Mouse (Mus musculus) brown adipose tissue, adult 24 weeks (tissue): Measurements from ENCODE around the gene 2210017I01Rik. TPM values are rescaled to one million over a fixed set of nuclear protein-coding genes. Genes with fewer than 3 reads are reported as not detected.

ENCODE experiments used
- H3K27ac ChIP-seq: fragments of 200-500 bp; replicated peaks from 2 replicates; pipeline ENCODE4 v1.5.1; 2012; ENCODE audit warnings: low read depth, mild to moderate bottlenecking, low read length
- H3K4me1 ChIP-seq: fragments of 200-500 bp; 2 replicates; pipeline ENCODE4 v1.6.1; 2012; ENCODE audit warnings: low read length, mixed read lengths; ENCODE audit not compliant: control insufficient read depth, insufficient read depth, insufficient read length
- H3K4me3 ChIP-seq: fragments of 200-500 bp; 2 replicates; pipeline ENCODE4 v1.5.1; 2012; ENCODE audit warnings: low read depth, mild to moderate bottlenecking, low read length, moderate library complexity; ENCODE audit not compliant: insufficient read depth
- polyA plus RNA-seq: library from polyadenylated mRNA; stranded (reverse); fragments of >200 nt; gene quantifications from 2 replicates; pipeline ENCODE4 v1.2.4, GENCODE M21; 2012; ENCODE audit not compliant: missing spikeins, insufficient read depth, insufficient read length

Gene 2210017I01Rik
- polyA plus RNA-seq: not detected in 2 replicates

DNA sequence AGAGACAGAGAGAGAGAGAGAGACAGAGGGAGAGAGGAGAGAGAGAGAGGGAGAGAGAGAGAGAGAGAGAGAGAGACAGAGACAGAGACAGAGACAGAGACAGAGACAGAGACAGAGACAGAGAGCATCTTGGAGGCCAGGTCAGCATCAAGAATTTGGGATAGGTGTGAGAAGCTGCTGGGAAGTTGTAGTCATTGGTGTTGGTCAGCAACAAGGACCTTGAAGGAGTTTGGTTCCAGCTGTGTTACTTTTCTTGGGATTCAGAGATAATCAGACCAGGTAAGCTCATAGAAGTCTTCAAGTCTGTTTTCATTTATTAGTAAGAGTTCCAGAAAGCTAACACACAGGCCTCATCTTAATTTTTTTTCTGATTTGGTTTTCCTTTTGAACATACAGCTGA, at the start of gene 2210017I01Rik:
TSS of gene 2210017I01Rik (minus strand) at position 101 of the 400 bp plus-strand sequence.
- no peak within 1 kb of the TSS for H3K4me3 ChIP-seq
- no peaks in the 10 kb centered on the region for H3K4me1 ChIP-seq
- H3K27ac ChIP-seq: no peak within 1 kb of the TSS

DNA sequence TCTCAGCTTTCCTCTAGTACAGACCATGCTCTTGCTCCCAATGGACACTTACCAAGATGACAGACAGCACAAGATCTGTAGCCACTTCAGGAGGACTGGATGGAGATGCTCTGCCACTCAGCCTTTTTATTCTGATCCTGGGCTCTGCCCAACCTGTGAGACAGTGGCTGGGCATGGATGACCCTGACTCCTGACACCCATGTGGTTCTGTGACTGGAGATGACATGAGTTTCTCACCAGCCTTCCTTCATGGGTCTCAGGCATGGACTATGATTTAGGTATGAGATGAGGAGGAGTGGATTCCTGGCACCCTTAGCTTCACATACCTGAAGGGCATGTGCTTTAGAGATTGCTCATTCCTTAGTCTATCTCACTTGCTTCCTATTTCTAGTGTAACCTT, 49.5 kb upstream of the 2210017I01Rik start, which contains the start of gene Lce1b:
TSS of gene Lce1b (minus strand) at position 101 of the 400 bp plus-strand sequence.
- no peak within 1 kb of the TSS for H3K4me3 ChIP-seq
- H3K4me1 ChIP-seq: no peaks in the 10 kb centered on the region
- no peak within 1 kb of the TSS for H3K27ac ChIP-seq

DNA sequence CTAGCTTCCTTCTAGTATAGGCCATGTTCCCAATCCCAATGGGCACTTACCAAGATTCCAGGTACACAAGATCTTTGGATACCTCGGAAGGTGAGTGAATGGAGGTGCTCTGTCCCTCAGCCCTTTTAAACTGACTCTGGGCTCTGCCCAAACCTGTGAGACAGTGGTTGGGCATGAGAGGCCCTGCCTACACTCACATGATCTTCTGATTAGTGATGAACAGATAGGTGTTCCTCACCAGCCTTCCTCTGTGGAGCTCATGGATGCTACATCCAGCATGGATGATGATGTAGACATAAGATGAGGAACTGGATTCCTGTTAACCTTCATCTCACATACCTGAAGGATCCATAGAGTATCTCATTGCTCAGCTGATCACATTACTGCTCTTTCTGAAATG, 40.9 kb upstream of the 2210017I01Rik start, which contains the start of gene Lce1a1:
TSS of gene Lce1a1 (minus strand) at position 101 of the 400 bp plus-strand sequence.
- Histone ChIP-seq H3K4me1 (no peaks in the 10 kb centered on the region), H3K27ac (no peak within 1 kb of the TSS), H3K4me3 (no peak within 1 kb of the TSS)

DNA sequence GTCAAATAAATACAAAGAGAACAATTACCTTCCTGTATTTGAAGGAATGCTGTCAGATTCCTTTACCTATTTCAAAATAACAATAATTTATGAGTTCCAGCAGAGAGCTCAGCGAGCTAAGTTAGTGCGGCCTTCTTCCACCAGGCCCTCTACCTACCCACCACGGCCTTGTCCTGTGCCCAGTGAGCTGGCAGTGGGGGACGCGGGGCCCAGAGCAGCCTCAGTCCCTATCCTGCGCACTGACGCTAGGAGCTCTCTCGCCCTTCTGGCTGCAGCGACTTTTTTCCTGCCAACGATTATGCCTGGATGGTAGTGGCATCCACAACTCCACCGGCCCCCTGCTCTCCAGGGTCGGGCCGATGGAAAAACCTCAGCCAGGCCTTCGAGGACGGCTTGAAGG, 32.6 kb upstream of the 2210017I01Rik start:
- no peak overlapping the region for H3K27ac ChIP-seq
- no peaks in the 10 kb centered on the region for H3K4me1 ChIP-seq
- H3K4me3 ChIP-seq: no peak overlapping the region

DNA sequence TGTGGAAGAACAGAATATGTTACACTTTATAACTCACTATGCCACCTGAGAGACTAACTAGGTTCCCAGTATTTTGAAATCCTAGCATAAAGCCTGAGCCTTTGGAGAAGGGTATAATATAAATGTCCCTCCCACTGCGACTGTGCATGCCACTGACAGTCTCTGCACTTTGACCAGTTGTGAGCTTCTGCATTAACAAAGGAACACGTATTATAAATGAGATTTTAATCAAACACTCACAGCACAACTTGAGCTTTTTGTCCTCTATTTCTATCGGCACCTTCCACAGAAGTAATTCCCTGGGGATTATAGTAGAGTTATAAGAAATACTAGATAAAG, 31.3 kb upstream of the 2210017I01Rik start:
- Histone ChIP-seq H3K4me1 (no peaks in the 10 kb centered on the region), H3K4me3 (no peak overlapping the region), H3K27ac (no peak overlapping the region)

DNA sequence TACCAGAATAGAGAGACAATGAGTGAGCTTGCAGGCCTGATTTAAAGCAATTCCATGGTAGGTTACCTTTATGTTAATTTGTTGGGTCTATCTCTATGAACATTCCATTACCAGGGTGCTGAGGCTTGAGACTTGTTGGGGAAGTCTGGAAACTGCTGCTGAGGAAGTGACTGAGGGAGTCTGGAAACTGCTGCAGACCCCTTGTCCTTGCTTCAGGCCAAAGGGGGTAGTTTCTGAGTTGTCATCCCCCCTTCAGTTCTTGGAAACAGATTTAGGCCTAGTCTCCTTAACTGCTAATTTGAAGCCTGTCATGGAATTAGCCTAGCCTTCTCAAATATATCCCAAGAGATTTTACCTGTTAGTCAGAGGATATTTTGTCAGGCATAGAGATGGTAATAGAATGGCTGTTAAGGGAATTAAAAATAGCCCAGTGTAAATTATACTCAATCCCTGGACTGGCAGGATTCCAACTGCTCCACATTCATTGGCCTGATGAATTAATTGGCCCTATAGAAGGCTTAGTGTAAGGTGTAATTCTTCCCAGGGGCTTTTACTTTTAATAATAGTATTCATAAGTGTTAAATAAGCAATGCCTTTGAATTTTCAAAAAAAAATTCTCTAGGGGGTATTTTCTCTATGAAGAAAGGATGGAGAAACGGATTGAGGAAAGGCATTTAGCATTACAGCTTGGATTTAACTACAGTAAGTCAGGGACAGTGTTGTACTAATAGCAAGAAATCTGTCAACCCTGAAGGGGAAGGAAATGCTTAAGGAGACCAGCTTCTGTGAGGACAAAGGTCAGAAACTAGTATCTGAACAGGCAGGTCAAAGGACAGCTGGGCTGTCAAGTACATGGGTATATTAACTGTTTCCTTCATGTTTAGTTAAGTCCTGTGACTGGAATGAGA, 30.7 kb upstream of the 2210017I01Rik start:
- Histone ChIP-seq H3K4me1 (no peaks in the 10 kb centered on the region), H3K4me3 (no peak overlapping the region), H3K27ac (no peak overlapping the region)

DNA sequence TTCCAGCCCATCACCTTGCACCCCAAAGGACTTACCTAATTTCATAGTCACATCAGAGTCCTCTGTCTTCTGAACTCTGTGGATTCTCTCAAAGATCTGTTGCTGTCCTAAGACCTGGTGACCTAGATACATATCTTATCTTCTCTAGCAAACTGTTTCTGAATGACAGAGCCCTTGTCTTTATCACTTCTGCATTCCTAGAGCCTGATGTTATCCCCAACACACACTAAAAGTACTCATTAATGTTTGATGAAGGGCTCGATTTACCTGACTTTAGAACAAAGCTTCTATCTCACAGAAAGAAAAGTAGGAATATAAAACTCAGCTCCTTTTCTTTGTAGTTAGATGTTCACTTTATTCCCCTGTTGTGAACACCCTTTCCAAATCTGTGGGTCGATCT, 14.3 kb upstream of the 2210017I01Rik start, which contains the start of gene Lce6a:
TSS of gene Lce6a (minus strand) at position 101 of the 400 bp plus-strand sequence.
- Histone ChIP-seq H3K4me3 (no peak within 1 kb of the TSS), H3K4me1 (no peaks in the 10 kb centered on the region), H3K27ac (no peak within 1 kb of the TSS)

DNA sequence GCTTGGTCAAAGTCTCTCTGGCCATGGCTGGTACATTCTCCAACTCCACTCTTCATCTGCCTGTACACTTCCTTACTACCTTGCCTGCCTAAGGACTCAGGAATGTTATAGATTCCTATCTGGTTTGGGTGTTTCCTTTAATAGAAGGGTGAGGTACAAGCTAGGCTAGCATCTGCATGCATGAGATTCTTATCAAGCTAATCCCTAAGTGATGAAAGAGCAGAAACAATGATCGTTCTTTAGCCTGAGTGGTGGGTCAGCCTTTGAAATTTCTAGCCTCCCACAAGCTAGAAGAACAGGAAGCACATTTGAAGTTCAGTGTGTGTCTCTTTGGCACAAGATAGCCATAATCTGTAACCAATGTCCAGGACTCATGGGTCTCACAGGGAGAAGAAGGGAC, 2.5 kb upstream of the 2210017I01Rik start:
- Histone ChIP-seq H3K27ac (no peak overlapping the region), H3K4me3 (no peak overlapping the region), H3K4me1 (no peaks in the 10 kb centered on the region)

DNA sequence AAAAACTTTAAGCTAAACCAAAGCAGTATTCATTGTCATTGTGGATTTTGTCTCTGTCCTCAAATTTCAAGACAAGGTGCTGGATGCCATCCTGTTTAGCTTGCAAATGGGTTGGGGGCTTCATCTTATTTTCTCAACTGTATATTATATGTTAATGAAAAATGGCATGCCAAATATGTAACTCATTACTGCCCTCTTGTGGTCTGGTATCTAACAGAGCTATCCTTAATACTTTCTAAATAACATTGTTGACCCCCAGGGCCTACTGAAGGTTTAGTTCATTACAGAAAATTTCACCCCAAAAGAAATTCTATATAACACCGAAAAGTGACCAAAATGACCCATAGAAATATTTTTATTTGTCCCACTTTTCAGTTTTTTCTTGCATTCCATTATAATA, 5.1 kb downstream of the 2210017I01Rik start:
- Histone ChIP-seq H3K4me3 (no peak overlapping the region), H3K4me1 (no peaks in the 10 kb centered on the region), H3K27ac (no peak overlapping the region)

DNA sequence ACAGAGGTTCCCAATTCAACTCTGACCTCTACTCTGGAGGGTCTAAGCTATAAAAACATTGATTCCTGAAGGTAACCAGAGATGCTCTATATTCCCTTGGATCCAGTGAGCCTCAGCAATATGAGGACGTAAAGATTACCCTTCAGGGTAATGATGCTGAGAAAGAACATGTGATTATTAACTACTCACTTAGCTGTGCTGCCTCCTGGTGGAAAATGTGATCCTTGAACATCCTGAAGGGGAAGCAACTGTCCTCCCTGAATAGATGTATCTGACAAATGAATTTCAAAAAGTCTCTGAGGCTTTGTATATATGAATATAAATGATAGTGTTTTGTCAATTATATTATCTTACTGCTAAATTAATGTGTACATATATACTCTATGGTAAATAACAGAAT, 6.8 kb downstream of the 2210017I01Rik start:
- H3K27ac ChIP-seq: no peak overlapping the region
- no peaks in the 10 kb centered on the region for H3K4me1 ChIP-seq
- no peak overlapping the region for H3K4me3 ChIP-seq

DNA sequence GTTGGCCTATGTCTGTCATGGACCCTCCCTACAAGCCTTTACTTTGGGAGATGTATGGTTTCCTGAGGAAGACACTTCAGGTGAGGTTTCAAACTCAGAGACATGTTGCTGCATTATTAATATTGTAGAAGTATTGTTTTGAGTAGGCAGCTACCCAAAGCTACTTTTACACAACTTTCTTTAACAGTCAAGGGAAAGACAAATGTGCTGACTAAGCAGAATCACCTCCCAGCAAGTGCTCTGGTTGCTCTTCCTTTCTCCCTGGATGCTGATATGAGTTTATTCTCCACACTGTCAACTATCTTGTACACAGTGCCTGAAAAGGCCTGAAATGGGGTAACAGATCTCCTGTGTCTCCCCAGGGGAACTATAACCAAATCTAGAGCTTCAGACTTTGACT, 7.3 kb downstream of the 2210017I01Rik start:
- H3K4me3 ChIP-seq: no peak overlapping the region
- H3K4me1 ChIP-seq: no peaks in the 10 kb centered on the region
- H3K27ac ChIP-seq: no peak overlapping the region

DNA sequence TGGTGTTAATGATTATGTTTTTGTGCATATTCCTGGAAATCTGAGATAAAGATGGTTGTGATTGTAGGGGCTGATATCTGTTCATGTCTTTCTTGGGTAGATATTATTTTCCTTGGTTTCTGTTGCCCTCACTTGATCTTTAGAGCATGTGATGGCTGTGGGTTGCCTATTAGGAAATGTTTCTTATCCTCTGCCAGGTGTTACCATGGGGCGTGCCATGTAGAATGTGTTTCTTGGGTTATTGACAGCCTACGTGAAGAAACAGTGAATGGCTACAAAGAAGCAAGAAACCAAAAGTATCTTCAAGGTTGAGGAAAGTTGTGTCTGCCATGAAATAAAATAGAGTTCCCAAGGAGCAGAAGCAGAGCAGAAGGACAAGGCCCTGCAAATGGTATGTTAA, 8.9 kb downstream of the 2210017I01Rik start:
- H3K4me1 ChIP-seq: no peaks in the 10 kb centered on the region
- H3K4me3 ChIP-seq: no peak overlapping the region
- H3K27ac ChIP-seq: no peak overlapping the region

DNA sequence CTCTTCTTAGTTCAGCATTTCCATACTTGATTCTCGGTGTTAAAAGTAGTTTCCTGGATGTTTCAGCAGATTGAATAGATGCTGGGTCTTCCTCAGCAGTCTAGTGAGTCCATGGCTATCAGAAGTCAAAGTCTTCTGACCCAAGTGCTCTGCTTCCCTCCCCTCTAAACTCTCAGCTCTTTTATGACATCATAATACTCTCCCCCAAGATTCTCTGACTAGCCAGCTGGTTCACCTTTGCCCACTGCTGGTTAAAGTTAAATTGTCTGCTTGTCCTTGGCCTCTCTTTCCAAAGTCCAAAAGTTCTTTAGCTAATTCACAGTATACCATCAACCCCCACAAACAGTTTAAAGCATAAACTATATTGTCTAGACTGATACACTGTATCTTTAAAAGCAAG, 18.4 kb downstream of the 2210017I01Rik start, which contains the start of gene Smcp:
TSS of gene Smcp (minus strand) at position 140 of the 400 bp plus-strand sequence.
- Histone ChIP-seq H3K4me3 (no peak within 1 kb of the TSS), H3K4me1 (no peaks in the 10 kb centered on the region), H3K27ac (no peak within 1 kb of the TSS)

DNA sequence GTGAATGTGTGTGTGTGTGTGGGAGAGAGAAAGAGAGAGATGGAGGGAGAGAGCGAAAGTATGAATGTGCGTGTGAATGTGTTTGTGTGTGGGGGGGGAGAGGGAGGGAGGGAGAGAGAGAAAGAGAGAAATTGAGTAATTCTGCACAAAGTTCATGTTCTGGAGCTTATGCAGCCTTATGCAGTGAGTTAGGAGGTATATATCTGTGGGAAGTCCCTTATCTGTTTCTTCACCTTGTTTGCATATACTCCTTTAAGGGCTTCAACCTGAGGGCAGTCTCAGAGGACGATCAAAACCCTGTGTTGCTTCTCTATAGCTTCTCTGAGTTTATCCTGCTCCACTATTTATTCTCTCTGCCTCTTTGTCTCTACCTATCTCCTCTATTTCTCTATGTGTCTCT, 20.1 kb downstream of the 2210017I01Rik start:
- Histone ChIP-seq H3K27ac (no peak overlapping the region), H3K4me1 (no peaks in the 10 kb centered on the region), H3K4me3 (no peak overlapping the region)

DNA sequence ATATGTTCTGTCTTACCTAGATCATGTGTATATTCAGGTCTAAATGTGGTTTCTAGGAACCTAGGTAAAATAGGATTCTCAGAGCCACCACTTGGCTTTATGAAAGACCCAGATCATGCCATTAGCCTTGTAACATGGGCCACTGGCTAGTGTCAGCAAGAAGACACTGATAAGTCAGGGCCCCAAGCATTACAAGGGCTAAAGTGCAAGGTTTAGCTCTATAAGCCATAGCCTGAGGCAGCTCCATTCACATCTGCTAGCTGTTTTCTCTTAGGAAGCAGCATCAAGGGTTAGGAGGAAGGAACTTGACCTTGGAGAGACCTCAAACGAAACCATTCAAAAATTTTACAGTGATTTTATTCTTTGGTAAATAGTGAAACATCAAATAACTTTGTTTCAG, 22.2 kb downstream of the 2210017I01Rik start:
- Histone ChIP-seq H3K4me3 (no peak overlapping the region), H3K4me1 (no peaks in the 10 kb centered on the region), H3K27ac (no peak overlapping the region)
